Mouse (Mus musculus) forebrain, embryonic 13.5 days (tissue): ENCODE results near the gene Calm4. TPM values are rescaled to one million over a fixed set of nuclear protein-coding genes. Genes with fewer than 3 reads are reported as not detected.

ENCODE experiments used
- polyA plus RNA-seq: library from polyadenylated mRNA; unstranded; fragments of >200 nt; fragmentation: Nextera tagmentation; extraction: Ambion mirVana; gene quantifications from 2 replicates; pipeline ENCODE4 v1.2.1, GENCODE M21; 2015

Calm4 gene
- polyA plus RNA-seq, 1 experiment from 2014 or later: not detected

Other genes with a start within 250 kb of the Calm4 start
- gene Fam208b, start 226.6 kb upstream of the Calm4 start, polyA plus RNA-seq: 19.5 and 21.0 TPM in 2 replicates
- 12.9 and 15.6 TPM in 2 replicates for gene Asb13, start 203.7 kb upstream of the Calm4 start, polyA plus RNA-seq
- not detected in 2 replicates for gene Calml3, start 33.4 kb upstream of the Calm4 start, polyA plus RNA-seq
- not detected in 2 replicates for gene Calm5, start 16.4 kb downstream of the Calm4 start, polyA plus RNA-seq
- gene Net1, start 80.5 kb downstream of the Calm4 start, polyA plus RNA-seq: 23.4 and 24.1 TPM in 2 replicates
- not detected in 2 replicates for gene Tubal3, start 80.5 kb downstream of the Calm4 start, polyA plus RNA-seq
- not detected in 2 replicates for gene Ucn3, start 107.6 kb downstream of the Calm4 start, polyA plus RNA-seq
- gene Akr1c14, start 211.3 kb downstream of the Calm4 start, polyA plus RNA-seq: 0.37 and 0.39 TPM in 2 replicates